Mouse (Mus musculus): Measurements from ENCODE around the gene Pdgfc.
"Not testable (repeated sequence)": the region's sequence is repeated elsewhere in the genome, so short reads cannot be mapped to it uniquely, and the experiment has no call there.

Gene Pdgfc

DNA sequence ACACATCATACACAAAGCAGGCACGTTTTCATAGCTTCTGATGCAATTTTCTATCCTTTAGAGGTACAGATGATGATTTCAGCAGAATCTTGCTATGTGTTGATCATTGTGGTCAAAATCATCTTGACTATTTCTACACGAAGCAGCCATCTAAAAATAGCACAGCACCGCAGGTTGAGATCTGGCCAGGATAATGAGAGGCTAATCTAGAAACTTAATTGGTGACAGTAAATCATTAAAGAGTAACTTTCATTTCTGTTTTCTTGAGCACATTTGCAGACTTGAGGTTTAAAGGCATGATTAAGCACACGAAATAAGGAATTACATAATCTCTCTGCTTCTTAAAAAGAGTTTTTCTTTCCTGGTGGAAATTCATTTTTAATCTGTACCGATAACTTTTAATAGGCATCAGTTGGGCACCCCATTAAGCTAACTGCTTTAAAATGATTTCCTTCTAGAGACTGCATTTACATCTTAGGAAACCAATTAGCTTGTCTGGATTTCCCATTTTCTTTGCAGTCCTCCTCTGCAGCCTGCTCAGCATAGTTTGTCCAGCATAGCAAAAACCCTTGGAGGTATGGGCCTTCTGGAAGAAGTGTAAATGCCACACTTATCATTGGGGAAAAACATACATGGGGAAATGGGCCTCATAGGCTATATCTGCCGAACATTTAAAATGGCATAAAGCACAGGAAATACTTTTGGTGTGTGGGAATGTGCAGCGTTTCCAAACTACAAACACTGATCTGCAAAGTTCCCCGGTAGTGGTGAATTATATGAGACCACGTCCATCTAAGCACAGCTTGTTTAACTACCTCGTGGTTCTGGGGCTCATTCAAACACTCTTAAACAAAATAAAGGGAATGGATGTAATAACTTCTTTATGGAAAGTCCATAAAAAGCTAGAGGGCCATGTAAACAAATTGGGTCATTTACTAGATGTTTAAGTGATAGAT lies 10.7 kb downstream of the Pdgfc start:
- peak; percentile 32 for DNase-seq (ENCODE audit: low read depth)

DNA sequence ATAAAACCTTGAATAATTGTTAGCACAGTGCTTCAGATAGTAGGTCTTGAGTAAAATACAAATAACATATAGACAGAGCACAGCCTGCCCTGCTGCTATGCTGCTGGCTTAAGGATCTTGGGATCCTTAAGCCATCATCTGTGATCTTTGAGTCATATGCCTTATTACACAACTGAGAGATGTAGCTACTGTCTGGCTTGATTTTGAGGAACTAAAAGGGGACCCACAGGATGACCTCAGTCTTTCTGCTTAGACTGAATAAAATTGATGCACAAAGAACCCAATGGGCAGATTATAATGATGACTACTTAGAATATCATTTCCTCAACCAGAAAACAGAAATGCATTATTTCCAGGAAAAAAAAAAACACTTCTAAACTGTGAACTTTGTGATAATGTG lies 15.3 kb downstream of the Pdgfc start:
- peak; percentile 77 for DNase-seq (ENCODE audit: low read depth)

DNA sequence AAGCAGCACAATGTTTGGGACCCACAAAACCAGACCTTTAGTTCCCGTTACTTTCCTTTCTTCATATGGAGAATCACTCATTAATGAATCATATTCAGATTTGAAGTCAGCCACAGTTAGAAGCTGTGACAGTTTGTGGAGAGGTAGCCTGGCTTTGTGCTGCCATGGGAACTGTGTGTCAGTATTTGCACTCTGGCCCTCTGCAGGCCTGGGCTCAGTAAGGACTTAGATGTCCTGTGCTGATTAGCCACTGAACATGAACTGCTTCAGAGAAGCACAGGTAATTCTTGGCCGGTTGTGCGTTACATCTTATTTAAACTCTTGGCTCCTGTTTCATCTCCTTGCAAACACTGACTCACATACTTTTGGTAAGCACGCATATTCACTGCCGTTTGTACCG lies 16.2 kb downstream of the Pdgfc start:
- DNase-seq (ENCODE audit: low read depth) = no peak

DNA sequence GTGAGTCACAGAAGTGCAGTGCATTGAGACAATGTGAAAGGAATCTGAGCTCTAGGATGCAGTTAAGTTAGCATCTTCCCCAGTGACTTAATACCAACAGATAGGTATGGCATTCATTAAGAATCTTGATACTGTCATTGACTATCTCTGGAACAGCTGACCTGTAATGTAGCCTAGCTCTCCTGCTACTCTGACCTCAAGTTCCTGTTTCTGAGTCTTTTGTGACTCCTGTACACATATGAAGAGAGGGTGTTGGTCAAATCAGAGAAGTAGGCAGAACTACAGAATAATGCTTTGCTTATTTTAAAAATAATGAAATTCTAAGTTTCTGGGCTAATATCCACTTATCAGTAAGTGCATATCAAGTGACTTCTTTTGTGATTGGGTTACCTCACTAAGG lies 17.9 kb downstream of the Pdgfc start:
- peak; percentile 34 for DNase-seq (ENCODE audit: low read depth)

DNA sequence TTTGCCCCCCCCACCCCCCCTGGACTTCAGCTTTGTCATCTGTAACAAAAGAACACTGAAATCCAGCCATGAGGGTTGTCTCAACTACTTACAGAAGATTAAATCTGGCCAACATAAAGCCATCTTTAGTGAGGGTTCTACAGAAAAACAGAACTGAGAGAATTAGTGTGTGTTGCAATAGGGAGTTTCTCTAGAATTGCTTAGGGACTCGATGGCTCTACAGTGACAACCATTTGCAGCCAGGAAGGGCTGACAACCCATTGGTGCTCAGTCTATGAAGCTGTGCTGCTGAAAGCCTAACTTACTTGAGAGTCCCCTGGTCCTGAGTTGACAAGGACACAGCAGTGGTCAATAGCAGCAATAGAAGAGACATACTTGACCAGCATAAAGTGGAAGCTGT lies 21.5 kb downstream of the Pdgfc start:
- no peak for DNase-seq (ENCODE audit: low read depth)

DNA sequence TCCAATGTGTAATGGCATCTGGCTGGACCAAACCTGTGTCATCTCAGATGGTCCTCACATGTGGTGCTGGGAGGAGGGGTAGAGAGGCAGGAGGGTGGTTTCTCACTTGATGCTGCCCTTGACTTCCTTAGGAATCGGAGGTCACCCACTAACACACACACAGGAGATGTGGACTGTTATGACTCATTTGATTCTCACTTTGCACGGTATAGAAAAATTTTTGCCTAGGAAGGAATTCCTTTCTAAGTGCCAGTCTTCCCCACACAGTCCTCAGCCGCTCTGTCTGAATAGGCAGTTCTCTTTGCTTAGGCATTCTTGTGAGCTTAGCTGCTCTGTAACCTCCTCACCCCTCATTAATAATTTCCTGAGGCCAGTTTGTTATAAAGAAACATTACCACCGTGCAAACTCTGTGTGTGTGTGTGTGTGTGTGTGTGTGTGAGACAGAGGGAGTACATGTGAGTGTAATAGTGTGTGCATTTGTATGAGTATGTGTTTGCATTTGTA lies 22.4 kb downstream of the Pdgfc start:
- DNase-seq (ENCODE audit: low read depth) = peak; percentile 19

DNA sequence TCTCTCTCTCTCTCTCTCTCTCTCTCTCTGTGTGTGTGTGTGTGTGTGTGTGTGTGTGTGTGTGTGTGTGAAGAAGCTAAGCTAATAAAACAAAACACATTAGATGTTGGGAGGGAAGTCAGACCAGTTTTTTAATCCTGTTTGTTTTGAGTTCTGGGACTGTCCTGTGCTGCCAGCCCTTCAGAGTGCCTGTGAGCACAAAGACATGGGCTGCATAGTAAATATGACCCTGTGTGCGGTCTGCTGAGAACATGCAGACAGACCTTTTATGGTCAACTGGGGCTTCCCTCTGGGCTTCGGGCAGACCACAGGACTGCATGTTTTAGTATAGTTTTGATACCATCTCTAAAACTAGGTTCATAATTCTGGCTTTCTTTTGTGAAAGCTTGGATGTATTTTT lies 32.3 kb downstream of the Pdgfc start:
- DNase-seq (ENCODE audit: low read depth) = peak; percentile 37

DNA sequence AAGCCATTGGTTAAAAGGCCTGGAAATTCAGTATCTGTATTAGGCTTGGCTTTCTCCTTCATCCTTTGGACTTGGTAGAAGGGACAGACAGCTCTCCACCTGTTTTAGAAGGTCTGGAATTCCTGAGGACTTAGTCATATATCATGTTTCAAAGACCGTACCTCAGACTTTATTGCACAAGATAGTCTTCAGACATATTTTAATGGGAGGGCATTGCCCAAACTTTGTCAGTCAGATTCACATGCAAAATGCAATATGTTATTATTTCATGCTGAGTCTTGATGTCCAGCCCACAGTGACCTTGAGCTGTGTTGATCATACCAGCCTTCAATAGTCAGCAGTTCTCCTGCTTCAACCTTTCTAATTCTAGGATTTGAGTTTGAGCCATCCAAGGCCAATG lies 64.9 kb downstream of the Pdgfc start:
- peak; percentile 41 for DNase-seq (ENCODE audit: low read depth)

DNA sequence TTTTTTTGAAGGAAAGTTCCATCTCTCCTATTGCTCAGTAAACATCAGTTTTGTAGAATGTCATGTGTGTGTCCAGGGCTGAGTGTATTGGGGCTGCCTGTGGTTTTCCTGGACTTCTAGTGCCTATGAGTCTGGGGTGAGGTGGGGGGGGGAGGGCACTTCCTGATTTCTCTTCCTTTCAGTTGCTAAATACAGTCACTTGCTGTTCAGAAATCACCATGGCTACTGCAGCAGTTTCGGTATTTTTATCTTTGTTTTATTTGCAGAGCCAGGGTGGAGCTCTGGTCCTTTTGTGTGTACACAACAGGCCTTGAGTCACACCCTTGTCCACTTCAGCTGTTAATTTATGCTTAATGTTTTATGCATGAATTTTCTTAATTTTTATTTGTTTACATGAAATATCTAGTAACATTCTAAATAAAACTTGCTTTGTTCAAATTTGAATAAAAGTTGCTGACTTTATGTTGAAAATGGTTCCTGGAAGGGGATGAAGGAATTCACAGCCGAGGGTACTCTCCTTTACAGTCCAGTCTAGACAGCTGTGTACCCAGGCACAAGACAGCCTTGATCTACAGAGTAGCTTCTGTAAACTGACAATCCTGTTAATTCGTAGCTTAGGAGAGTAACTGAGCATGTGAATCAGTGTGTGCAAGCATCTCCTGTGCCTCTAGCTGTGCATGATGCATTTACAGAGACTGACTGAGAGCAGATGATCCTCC lies 66.1 kb downstream of the Pdgfc start:
- peak; percentile 95 for DNase-seq (ENCODE audit: low read depth)

DNA sequence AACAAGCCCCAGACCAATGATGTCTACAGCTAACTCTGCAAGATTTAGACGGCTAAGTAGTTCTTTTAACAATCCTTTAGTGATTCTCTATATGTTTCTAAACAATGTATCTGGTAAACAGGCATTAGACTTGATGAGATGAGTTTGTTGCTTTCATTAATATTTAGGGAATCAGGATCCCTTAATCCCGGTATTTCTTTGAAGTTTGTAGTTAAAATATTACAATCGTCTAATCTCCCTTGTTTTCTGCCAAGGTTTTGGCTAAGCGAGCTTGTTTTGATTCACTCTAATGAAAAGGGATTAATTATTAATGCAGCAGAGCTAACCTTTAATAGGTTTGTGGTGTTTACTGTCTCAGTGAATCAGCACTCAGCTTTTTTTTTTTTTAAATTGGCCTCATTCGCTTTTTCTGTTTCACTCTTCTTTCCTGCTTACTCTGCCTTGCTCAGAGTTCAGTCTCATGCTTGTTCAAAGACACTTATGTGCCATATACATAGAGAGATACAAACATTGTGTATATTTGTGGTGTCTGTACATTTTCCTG lies 66.7 kb downstream of the Pdgfc start:
- DNase-seq (ENCODE audit: low read depth) = no peak

DNA sequence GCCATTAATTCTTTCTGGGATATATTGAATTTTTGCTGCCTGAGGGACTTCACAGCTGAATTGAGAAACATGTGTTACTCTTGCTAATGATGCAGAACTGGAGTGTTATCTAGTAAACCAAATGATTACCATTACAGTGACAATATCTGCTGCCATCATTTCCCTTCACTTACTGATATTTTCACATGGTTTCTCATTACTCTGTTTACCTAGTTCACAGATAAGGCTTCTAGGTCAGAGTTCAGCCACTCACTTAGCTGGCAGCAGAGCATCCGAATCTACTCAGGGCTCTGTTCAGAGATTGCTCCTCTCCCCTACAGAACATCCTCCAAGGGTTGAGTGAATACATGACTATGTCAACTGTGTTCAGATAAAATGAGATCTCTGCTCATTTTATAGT lies 71.3 kb downstream of the Pdgfc start:
- no peak for DNase-seq (ENCODE audit: low read depth)

DNA sequence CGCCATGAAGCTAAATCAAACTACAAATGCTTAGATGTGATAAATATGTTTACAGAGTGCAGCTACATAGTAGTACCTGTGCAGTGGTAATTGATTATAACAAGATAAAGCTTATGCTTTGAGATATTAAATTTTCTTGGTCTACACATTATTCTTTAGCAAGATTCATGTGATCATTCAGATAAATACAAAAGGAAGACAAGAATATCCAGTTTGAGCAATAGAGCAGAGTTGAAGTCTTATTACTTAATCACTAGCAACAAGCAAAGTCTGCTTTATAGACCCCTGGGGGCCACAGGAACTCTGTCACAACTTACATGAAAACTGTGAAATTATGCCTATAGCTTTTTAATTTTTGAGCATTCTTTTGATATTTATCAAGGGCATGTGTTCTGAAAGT lies 74.8 kb downstream of the Pdgfc start:
- DNase-seq (ENCODE audit: low read depth) = no peak

DNA sequence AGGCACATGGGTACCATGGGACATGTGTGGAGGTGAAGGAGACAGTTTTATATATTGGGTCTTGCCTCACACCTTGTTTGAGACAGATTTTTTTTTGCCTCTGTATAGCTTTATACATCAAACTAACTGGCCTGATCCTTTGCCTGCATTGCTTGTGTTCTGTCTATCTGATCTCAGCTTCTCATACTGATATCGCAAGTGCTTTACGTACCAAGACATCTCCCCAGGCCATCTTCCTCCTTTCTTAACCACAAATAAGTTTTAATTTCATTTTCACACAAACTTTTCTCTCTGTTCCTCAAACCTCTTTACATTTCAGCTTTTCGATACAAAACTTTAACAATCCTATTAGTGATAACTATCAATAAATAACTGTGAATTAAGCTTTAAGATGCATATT lies 76.7 kb downstream of the Pdgfc start:
- DNase-seq (ENCODE audit: low read depth) = no peak

DNA sequence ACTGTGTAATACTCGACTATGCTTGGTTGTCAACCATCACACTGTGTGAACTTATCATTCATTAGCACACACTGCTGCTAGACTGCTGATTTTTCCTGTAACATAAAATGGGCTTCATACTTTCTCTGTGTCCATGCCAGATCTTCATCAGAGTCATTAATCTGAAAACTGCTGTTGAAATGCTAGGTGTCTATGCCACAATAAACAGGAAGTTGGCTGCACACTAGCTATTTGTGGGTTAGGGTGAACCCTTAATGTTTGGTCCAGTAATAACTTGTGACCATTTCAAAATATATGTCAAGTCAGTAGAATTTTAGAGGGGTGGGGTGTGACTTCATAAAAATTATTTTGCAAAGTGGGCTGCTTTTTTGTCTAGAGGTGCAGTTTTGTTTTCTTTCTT lies 84.4 kb downstream of the Pdgfc start:
- DNase-seq (ENCODE audit: low read depth) = no peak

DNA sequence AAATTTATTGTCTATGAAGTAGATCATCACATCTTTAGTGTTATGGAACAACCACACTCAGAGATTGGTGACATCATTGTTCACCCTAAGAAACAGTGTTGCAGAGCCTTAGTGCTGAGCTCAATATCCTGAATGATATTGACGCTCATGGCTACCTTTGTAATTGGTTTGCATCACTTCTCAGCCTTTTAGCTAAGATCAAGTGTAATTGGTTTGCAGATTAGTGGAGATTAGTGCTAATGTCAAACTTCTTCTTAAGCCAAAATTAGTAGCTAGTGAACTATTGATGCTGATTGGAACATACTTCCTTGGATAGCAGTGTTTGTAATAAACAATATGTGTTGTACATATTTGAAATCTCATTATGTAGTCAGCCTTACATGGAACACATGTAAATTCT lies 85.5 kb downstream of the Pdgfc start:
- no peak for DNase-seq (ENCODE audit: low read depth)

DNA sequence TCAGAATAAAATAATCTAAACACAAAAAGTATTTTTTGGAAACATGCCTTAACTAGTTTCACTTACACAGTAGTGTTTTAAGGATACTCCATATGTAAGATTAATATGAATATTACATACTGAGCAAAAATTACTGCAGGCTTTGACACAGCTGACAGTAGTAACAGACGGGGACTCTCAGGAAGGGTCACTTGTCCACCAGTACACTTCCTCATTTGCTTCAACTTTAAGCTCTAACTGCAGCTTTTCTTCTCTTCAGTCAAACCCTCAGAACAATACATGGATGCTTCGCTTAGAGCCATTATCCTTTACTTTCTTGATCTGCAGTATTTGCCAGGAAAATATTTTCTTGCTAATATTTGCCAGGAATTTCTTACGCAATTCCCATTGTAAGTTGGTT lies 87.2 kb downstream of the Pdgfc start:
- no peak for DNase-seq (ENCODE audit: low read depth)

DNA sequence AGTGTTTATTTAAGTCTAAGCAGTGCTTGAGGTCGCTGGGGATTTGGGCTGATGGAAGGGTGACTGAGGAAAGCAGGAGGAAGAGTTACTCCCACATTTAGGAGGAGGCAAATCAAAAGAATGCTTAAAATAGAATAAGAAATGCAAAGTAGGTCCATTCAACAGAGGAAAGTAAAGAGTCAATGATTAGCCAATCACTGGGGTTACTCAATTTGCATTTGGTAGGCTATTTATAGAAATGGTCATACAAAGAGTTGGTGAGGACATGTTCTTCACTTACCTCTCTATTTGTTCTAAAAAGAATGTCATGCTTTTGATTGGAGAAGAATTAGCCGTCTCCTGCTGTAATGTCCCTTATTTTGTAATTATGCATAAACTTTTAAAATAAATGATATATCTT lies 90.8 kb downstream of the Pdgfc start:
- DNase-seq (ENCODE audit: low read depth) = no peak

DNA sequence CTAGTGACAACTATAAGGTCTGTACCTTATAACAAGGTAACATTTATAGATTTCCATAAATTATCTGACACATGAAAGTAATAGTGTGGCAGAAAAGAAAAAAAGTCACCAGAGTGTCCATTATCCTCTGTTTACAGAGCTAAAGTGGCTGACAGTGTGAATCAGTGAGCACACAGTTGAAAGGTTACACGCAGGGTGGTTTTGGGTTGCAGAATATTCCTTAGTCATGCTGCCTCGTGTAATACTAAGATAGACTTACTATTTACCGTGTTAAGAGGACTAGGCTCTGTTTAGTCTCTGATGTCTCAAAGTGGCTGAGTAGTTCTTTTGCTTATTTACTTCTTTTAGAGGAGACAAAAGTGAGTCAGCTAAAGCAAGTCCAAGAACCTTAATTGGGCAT lies 100.8 kb downstream of the Pdgfc start:
- peak; percentile 26 for DNase-seq (ENCODE audit: low read depth)

DNA sequence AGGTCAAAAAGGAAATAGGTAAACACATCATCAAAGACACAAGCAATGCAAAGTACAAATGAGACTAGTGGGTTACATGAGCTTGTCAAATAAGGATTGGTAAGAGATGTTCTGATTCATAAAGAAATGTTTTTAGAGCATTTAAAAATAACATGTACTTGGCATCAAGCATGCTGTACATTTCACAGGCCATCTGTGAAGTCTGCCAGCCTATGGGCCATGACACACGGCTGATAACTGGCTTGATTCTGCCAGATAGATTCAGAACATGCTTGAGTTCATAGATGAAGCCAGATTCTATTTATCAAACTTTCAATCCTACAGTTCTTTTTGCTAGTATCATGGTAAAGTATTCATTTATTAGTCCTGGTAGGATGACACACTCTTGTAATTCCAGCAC lies 101.8 kb downstream of the Pdgfc start:
- DNase-seq (ENCODE audit: low read depth) = not testable (repeated sequence)

DNA sequence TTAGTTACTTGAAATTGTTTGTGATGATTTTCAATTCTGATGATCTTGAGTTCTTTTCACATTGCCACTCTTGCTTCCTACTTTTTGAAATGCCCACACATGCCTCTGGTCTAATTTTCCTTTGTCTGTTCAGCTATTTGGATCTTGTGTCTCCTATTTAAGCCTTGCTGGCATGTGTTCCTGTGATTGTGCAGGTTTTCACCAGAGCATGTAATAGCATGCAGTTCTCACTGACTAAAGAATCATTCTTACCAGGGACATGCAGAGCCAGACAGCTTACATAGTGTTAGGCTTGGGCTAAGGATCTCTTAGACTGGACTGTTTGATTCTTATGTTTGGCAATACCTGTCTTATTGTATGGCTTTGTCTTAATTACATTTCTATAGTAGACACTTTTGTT lies 107.5 kb downstream of the Pdgfc start:
- no peak for DNase-seq (ENCODE audit: low read depth)

DNA sequence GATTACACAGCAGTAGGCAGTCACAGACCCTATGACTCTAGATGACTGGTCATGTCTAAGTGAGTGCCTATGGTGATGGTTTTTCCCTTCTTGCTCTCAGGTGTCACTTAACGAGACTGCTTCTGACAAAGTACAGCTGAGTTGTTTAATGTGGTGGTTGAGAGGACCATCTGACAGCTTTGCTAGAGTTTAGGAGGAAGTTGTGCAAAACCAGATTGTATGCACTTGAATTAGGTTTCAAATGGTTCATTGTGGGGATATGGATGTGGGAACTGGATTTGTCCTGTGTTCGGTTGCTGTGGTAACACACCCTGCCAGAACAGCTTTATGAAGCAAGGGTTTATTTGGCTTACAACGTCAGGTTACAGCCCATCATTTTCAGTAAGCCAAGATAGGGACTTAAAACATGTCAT lies 112.9 kb downstream of the Pdgfc start:
- DNase-seq (ENCODE audit: low read depth) = peak; percentile 39

DNA sequence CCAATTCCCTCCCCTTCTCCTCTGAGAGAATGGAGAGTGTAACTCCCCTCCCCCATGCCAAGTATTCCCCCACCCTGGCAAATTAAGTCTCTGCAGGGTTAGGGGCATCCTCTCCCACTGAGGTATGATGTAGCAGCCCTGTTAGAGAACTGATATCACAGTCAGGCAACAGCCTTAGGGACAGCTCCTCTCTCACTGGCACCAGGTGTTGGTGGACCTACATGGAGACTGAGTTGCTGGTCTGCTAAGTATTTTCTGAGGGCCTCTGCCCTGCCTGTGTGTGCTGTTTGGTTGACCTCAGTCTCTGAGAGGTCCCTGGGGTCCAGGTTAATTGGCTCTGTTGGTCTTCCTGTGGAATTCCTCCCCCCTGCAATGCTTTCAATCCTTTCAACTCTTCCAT lies 114.0 kb downstream of the Pdgfc start:
- DNase-seq (ENCODE audit: low read depth) = no peak

DNA sequence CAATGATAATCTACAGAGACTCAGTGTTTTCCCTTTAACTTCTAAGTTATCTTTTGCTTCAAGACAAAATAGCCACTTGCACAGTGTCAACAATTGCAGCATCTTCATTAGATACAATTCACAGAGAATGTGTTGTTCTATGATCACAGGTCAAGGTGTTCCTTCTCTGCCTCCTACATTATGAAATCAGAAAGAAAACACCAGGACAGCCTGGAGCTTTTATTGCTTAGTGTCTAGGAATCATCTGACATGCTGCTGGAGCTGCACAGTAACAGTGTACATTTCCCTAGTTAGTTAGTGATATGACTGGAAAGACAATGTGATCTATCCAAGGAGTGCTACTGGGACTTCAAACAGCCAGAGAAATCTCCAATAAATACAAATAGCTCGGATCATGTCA lies 118.2 kb downstream of the Pdgfc start:
- no peak for DNase-seq (ENCODE audit: low read depth)
